Mouse (Mus musculus): ENCODE measurements around the gene Rpl36a-ps1. TPM values are rescaled to one million over a fixed set of nuclear protein-coding genes. Genes with fewer than 3 reads are reported as not detected.

The Rpl36a-ps1 gene
- total RNA-seq (2023) = 10 to 100 TPM in 1 of 2 experiments, not detected in 1; 10.1 TPM

GRCm38 (mm10) chr14:98994218-98994617 lies at the start of gene Rpl36a-ps1:
Gene Rpl36a-ps1, minus strand, starts transcription at chr14:98994318.

Other genes with a start within 250 kb of the Rpl36a-ps1 start
- 10 to 100 TPM; 29.3 to 32.1 TPM for gene Mzt1, start 51.8 kb upstream of the Rpl36a-ps1 start, total RNA-seq (2023)
- 10 to 100 TPM; 15.9 to 16.6 TPM for gene Bora, start 51.9 kb upstream of the Rpl36a-ps1 start, total RNA-seq (2023)
- gene Pibf1, start 105.1 kb upstream of the Rpl36a-ps1 start, total RNA-seq (2023) = 10 to 100 TPM; 24.4 to 25.8 TPM
- 10 to 100 TPM; 35.7 to 36.2 TPM for gene Dis3, start 105.5 kb upstream of the Rpl36a-ps1 start, total RNA-seq (2023)